Mouse (Mus musculus): Measurements from ENCODE around the gene Arih2.
"Not testable (repeated sequence)": the region's sequence is repeated elsewhere in the genome, so short reads cannot be mapped to it uniquely, and the experiment has no call there.

The Arih2 gene

GRCm38 (mm10) chr9:108648611-108649560, at the start of gene Arih2:
TSS of gene Arih2 (minus strand) at chr9:108649386.
- DNase-seq (ENCODE audit: low spot score), result peak; percentile 87

- DNase-seq (ENCODE audit: low spot score), result no peak
Measured at GRCm38 (mm10) chr9:108694533-108694932, 45.3 kb upstream of the Arih2 start.

GRCm38 (mm10) chr9:108693946-108694345, 44.8 kb upstream of the Arih2 start:
- no peak for DNase-seq (ENCODE audit: low spot score)

- DNase-seq (ENCODE audit: low spot score), result peak; percentile 54
Measured at GRCm38 (mm10) chr9:108692226-108693041, 43.2 kb upstream of the Arih2 start.

GRCm38 (mm10) chr9:108691846-108692225, 42.6 kb upstream of the Arih2 start:
- DNase-seq (ENCODE audit: low spot score), result peak; percentile 86

GRCm38 (mm10) chr9:108691371-108691770, 42.2 kb upstream of the Arih2 start:
- DNase-seq (ENCODE audit: low spot score), result no peak

- no peak for DNase-seq (ENCODE audit: low spot score)
Measured at GRCm38 (mm10) chr9:108690914-108691313, 41.7 kb upstream of the Arih2 start.

GRCm38 (mm10) chr9:108689993-108690392, 40.8 kb upstream of the Arih2 start:
- DNase-seq (ENCODE audit: low spot score), result no peak

GRCm38 (mm10) chr9:108689106-108689505, 39.9 kb upstream of the Arih2 start, which contains the start of gene Prkar2a:
TSS of gene Prkar2a (plus strand) at chr9:108689314.
- no peak for DNase-seq (ENCODE audit: low spot score)

- DNase-seq (ENCODE audit: low spot score), result no peak
Measured at GRCm38 (mm10) chr9:108688451-108688850, 39.3 kb upstream of the Arih2 start.

GRCm38 (mm10) chr9:108687686-108688085, 38.5 kb upstream of the Arih2 start:
- no peak for DNase-seq (ENCODE audit: low spot score)

GRCm38 (mm10) chr9:108687181-108687580, 38.0 kb upstream of the Arih2 start:
- no peak for DNase-seq (ENCODE audit: low spot score)

- no peak for DNase-seq (ENCODE audit: low spot score)
Measured at GRCm38 (mm10) chr9:108686475-108686887, 37.3 kb upstream of the Arih2 start.

- no peak for DNase-seq (ENCODE audit: low spot score)
Measured at GRCm38 (mm10) chr9:108680026-108680425, 30.8 kb upstream of the Arih2 start.

- no peak for DNase-seq (ENCODE audit: low spot score)
Measured at GRCm38 (mm10) chr9:108673151-108673550, 24.0 kb upstream of the Arih2 start.

GRCm38 (mm10) chr9:108669875-108670274, 20.7 kb upstream of the Arih2 start:
- DNase-seq (ENCODE audit: low spot score), result no peak

- DNase-seq (ENCODE audit: low spot score), result no peak
Measured at GRCm38 (mm10) chr9:108662660-108663059, 13.5 kb upstream of the Arih2 start.

GRCm38 (mm10) chr9:108661677-108662612, 12.8 kb upstream of the Arih2 start, which contains the start of gene Slc25a20:
TSS of gene Slc25a20 (plus strand) at chr9:108662088.
- DNase-seq (ENCODE audit: low spot score), result peak; percentile 81

GRCm38 (mm10) chr9:108655865-108656264, 6.7 kb upstream of the Arih2 start:
- DNase-seq (ENCODE audit: low spot score), result not testable (repeated sequence)

GRCm38 (mm10) chr9:108654566-108655464, 5.6 kb upstream of the Arih2 start:
- DNase-seq (ENCODE audit: low spot score), result no peak

Data from urinary bladder, postnatal 25 days (tissue).